Comparison of ENCODE assay signal across 8 mouse cellular contexts in genomic region chr8:121591178-121592066, GRCm38 (mm10). TPM values are rescaled to one million over a fixed set of nuclear protein-coding genes. Genes with fewer than 3 reads are reported as not detected.
DNase-seq lines count a peak whose midpoint lies in the region; ATAC-seq and TF ChIP-seq lines count a peak whose summit lies in the region.

No protein-coding gene starts in this region.

- DNase-seq in gastrocnemius, adult 2 months = peak; percentile 54
- DNase-seq in gastrocnemius, postnatal 25 days = no peak
- DNase-seq in embryo, embryonic 11 days = peak; percentile 71
- peak; percentile 63 to 66 for DNase-seq in kidney, postnatal 36 days
- DNase-seq in splenic B cell, adult 2 months (ENCODE audit: low read depth, low spot score) = peak; percentile 67
- DNase-seq in ovary, adult 18-20 months (ENCODE audit: low spot score) = no peak

- no peaks in the 10 kb centered on the region for H3K9me3 ChIP-seq in heart, embryonic 16.5 days (replicated peaks; ENCODE audit: control insufficient read depth, low read length)
- no peaks in the 10 kb centered on the region for H3K9me3 ChIP-seq in megakaryocyte, embryonic 14.5 days

- H3K36me3 ChIP-seq in heart, embryonic 16.5 days (ENCODE audit: control insufficient read depth, insufficient read depth) = peaks cover 17% of the 10 kb centered on the region; the same call in 1 of the 2 replicates
- H3K36me3 ChIP-seq in megakaryocyte, embryonic 14.5 days (replicated peaks; ENCODE audit: low read length) = peaks cover 48% of the 10 kb centered on the region
- peaks cover 7% of the 10 kb centered on the region for H3K36me3 ChIP-seq in splenic B cell, adult 2 months (ENCODE audit: control insufficient read depth, insufficient read depth, low read length, poor library complexity, severe bottlenecking)

- H3K4me3 ChIP-seq in gastrocnemius, adult 2 months = peak overlapping the region; percentile 94
- H3K4me3 ChIP-seq in heart, embryonic 16.5 days (ENCODE audit: low read length) = peak overlapping the region; percentile 93
- peak overlapping the region; percentile 98 for H3K4me3 ChIP-seq in megakaryocyte, embryonic 14.5 days (replicated peaks)

- H3K27me3 ChIP-seq in heart, embryonic 16.5 days (ENCODE audit: control insufficient read depth, insufficient read depth, low read length) = no peaks in the 10 kb centered on the region
- no peaks in the 10 kb centered on the region for H3K27me3 ChIP-seq in megakaryocyte, embryonic 14.5 days (replicated peaks)
- H3K27me3 ChIP-seq in splenic B cell, adult 2 months (ENCODE audit: control insufficient read depth, insufficient read depth, low read length, poor library complexity, severe bottlenecking) = no peaks in the 10 kb centered on the region

- ATAC-seq in heart, embryonic 16.5 days (replicated peaks; ENCODE audit: extremely low read depth, insufficient read depth, low FRiP score) = 0 out of 2 replicates have a peak, but pooled peaks have one; percentile 12

- H3K4me2 ChIP-seq in heart, embryonic 16.5 days (ENCODE audit: low read depth, low read length) = peak overlapping the region; percentile 93

- H3K27ac ChIP-seq in gastrocnemius, adult 2 months = peak overlapping the region; percentile 100
- peak overlapping the region; percentile 57 for H3K27ac ChIP-seq in heart, embryonic 16.5 days (ENCODE audit: low read length)

- 13% methylated on average over 20 of the region's 20 CpGs for WGBS in heart, embryonic 16.5 days

- H3K4me1 ChIP-seq in heart, embryonic 16.5 days (ENCODE audit: control insufficient read depth, insufficient read depth, low read length) = peaks cover 21% of the 10 kb centered on the region
- peaks cover 54% of the 10 kb centered on the region for H3K4me1 ChIP-seq in megakaryocyte, embryonic 14.5 days

- peak overlapping the region; percentile 92 for H3K9ac ChIP-seq in heart, embryonic 16.5 days (ENCODE audit: low read length)

- TF ChIP-seq CTCF in gastrocnemius, adult 2 months (IDR thresholded peaks at IDR 0.05) = peak; percentile 53

- intact Hi-C loops in gastrocnemius, adult 2 months (cut with DNase I) = loop anchor here (2.0 kb wide), 1 partner anchor 45 kb away; no protein-coding TSS in a partner anchor

RNA-seq across cellular contexts. Expression of gene Map1lc3b, which starts 1.3 kb away (rescaled TPM):
- total RNA-seq in gastrocnemius, adult 2 months (2021) = 100 to 1,000 TPM; 166 to 175 TPM
- 100 to 1,000 TPM; 124 to 134 TPM for total RNA-seq in gastrocnemius, postnatal 25 days (2021)
- 203 and 251 TPM in 2 replicates for polyA plus RNA-seq in heart, embryonic 16.5 days (2015; fragmentation: Nextera tagmentation; extraction: Ambion mirVana)
- polyA plus RNA-seq in megakaryocyte, embryonic 14.5 days (2012; ENCODE audit: insufficient read depth, low replicate concordance) = 62.1 and 147 TPM in 2 replicates

RNA-seq across cellular contexts. Expression of gene Fbxo31, which starts 12.8 kb away (rescaled TPM):
- total RNA-seq in gastrocnemius, adult 2 months (2021) = 100 to 1,000 TPM; 141 to 165 TPM
- 100 to 1,000 TPM in 1 of 2 experiments, 10 to 100 TPM in 1; 89.8 to 109 TPM for total RNA-seq in gastrocnemius, postnatal 25 days (2021)
- polyA plus RNA-seq in heart, embryonic 16.5 days (2015; fragmentation: Nextera tagmentation; extraction: Ambion mirVana) = 10.8 and 11.8 TPM in 2 replicates
- 19.2 and 31.2 TPM in 2 replicates for polyA plus RNA-seq in megakaryocyte, embryonic 14.5 days (2012; ENCODE audit: insufficient read depth, low replicate concordance)

RNA-seq across cellular contexts. Expression of gene 1700018B08Rik, which starts 47.3 kb away (rescaled TPM):
- total RNA-seq in gastrocnemius, adult 2 months (2021) = not detected
- total RNA-seq in gastrocnemius, postnatal 25 days (2021) = not detected
- not detected in 2 replicates for polyA plus RNA-seq in heart, embryonic 16.5 days (2015; fragmentation: Nextera tagmentation; extraction: Ambion mirVana)
- not detected in 2 replicates for polyA plus RNA-seq in megakaryocyte, embryonic 14.5 days (2012; ENCODE audit: insufficient read depth, low replicate concordance)

Comparison
In these comparisons a context has a peak if more than half of its experiments do, and no peak if none do; other contexts are left out.
1. DNase-seq: peak in gastrocnemius, adult 2 months (single experiment), embryo, embryonic 11 days (single experiment), kidney, postnatal 36 days (2 of 2) and splenic B cell, adult 2 months (single experiment); none in gastrocnemius, postnatal 25 days (single experiment) and ovary, adult 18-20 months (single experiment).
2. Peak in every context shown above with its lines, with median percentiles within 50 percentile points of each other: H3K4me3 ChIP-seq.